Mouse (Mus musculus) cerebellum, postnatal 10 days (tissue): ENCODE measurements around the gene Gm49416.
"Not testable (repeated sequence)": the region's sequence is repeated elsewhere in the genome, so short reads cannot be mapped to it uniquely, and the experiment has no call there.

Experiments
- DNase-seq, 2 experiments: peaks; one replicate each; pipeline ENCODE4 v3.0.0; 2021; ENCODE audit warnings: mixed read lengths in 2 of 2

Gm49416 gene

DNA sequence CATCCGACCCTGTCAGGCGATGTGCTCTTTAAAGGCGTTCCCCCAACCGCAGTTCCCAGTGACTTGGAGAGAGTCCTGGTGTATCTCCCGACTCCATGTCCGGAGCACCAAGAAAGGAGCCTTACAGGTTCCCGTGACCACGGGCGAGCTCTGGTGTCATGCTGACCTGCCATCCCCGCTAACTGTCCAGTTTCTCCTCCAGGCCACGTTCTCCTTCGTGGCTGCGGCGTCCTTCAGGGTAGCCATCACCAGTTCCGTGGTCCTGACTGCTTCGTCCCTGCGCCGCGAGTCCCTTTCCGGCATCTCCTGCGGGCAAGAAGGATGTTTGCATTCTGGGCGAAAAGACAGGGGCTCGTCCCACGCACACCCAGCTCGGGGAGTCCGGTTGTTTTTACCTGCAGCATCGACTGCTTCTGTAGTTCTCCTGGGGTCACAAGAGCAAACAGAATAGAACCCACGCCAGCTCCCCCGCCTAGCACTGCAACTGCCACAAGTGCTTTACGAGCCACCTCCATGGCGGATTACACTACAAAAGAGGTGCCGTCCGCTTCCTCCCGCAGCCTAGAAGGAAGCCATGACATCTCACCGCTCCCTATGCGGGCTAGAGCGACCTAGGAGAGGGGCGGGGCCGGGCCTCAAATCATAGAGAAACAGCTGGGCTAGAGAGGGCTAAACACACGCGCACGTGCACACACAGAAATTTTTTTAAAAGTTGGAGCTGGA, 8.3 kb upstream of the Gm49416 start, which contains the start of gene Uqcc3:
Gene Uqcc3, minus strand, starts transcription at position 613 of the 723 bp plus-strand sequence.
- peak; percentile 93 for DNase-seq

DNA sequence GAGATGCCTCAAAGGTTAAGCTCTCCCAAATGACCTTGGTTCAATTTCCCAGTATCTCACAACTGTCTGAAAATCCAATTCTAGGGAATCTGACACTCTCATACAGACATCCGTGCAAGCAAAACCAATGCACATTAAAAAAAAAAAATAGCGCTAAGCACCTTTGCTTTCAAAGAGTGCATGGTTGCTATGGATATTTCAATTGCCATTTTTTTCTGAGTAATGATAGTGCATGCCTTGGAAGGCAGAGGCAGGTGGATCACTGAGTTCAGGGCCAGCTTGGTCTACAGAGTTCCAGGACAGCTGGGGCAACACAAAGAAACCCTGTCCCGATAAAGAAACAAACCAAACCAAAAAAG, 7.7 kb upstream of the Gm49416 start:
- no peak for DNase-seq

DNA sequence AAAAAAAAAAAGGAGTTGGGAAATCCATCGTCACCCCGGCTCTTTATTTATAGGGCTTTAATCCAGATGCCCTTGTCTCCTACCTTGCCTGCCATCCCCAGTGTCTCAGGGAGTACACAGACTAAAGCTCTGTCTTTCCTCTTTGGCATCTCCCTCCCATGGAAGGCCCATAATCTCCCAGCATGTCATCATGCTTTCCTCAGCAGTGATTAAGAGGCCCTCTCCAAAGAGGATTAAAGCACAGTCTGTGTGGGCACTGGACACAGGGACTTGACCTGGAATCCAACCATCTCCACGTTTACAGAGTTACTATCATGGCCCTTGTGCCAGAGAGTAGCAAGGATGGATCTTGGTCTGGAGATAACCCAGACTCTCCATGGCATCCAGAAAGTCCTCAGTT, 5.1 kb upstream of the Gm49416 start, which contains the start of the genes Lbhd1 and Gm49403:
Gene Lbhd1, plus strand, starts transcription at position 117 of the 400 bp plus-strand sequence.
Gene Gm49403, plus strand, starts transcription at position 315 of the 400 bp plus-strand sequence.
- DNase-seq, result no peak

DNA sequence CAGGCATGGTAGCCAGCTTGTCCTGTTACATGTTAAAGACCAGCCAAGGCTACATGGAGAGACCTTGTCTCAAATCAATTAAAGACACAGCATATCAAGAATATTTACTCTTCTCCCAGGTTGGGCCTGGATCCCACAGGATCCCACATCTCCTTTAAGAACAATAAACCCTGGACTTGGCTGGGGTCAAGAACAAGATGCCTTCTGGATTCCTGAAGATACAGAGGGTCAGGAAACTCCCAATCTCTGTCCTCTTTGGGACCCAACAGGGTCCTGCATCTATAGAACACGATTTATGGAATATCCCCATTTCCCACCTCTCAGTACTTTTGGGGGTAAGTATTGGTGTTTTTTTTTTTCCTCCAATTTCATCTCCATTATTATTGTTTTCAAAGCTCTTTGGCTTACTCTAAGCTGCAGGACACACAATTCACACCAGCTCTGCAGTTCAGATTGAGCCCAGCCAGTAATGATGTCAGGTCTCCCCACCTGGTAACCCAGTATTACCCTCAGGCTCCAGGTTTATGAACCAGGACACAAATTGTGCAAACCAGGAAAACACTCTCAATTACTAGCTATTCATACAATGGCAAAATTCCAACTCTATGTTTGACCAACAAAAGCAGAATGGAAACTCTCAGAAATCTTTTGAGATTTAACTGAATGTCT, 1.7 kb upstream of the Gm49416 start:
- DNase-seq, result no peak

DNA sequence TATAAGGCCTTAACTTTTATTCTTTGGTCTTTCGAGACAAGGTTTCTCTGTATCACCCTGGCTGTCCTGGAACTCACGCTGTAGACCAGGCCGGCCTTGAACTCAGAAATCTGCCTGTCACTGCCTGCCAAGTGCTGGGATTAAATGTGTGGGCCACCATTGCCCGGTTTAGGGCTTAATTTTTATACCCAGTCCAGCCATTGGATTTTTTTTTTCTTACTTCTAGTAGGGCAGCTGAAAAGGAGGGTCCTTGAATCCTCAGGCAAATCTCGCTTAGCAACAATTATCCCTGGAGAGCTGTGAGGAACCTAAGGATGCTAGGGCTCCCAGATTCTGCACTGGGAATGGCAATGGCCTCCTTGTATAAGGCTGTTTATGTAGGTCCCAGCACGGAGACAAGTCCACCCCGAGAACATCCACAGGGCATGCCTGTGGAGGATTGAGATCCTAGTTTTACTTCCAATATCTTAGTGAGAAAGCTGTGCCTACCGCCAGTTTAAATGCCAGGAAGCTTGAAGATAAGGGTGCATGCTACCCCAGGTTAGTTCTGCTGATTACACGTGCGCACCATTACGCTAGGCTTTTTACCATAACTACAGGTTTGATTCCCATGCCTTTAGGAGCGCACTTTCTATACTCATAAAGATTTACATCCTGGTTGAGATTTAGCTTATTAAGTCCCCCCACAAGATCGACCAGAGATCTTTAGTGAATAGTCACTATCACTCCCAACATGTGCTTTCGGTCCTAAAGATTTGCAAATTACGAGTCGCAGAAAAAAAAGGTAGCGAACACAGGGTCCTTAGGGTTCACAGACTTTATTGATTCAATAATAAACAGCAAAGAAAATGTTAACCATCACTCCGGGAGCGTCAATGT, 902 bp upstream of the Gm49416 start:
- DNase-seq, result no peak

GRCm38 (mm10) chr19:8892829-8893766, 4.4 kb downstream of the Gm49416 start, which contains the start of gene Ints5:
Gene Ints5, plus strand, starts transcription at chr19:8893005.
- peak; percentile 89 to 92 for DNase-seq

GRCm38 (mm10) chr19:8895397-8895960, 6.8 kb downstream of the Gm49416 start:
- DNase-seq, result peak; percentile 24 to 25

DNA sequence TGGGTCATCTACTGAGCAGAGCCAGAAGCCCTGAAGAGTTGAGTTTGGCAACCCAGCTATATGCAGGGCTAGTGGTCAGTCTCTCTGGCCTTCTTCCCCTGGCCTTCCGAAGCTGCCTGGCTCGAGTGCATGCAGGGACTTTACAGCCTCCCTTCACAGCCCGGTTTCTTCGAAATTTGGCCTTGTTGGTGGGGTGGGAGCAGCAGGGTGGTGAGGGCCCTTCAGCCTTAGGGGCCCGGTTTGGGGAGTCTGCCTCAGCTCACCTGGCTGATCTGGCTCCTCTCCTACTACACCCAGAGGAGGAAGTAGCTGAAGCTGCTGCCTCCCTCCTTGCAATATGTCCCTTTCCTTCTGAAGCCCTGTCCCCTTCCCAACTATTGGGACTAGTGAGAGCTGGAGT, 7.5 kb downstream of the Gm49416 start:
- not testable (repeated sequence) for DNase-seq

DNA sequence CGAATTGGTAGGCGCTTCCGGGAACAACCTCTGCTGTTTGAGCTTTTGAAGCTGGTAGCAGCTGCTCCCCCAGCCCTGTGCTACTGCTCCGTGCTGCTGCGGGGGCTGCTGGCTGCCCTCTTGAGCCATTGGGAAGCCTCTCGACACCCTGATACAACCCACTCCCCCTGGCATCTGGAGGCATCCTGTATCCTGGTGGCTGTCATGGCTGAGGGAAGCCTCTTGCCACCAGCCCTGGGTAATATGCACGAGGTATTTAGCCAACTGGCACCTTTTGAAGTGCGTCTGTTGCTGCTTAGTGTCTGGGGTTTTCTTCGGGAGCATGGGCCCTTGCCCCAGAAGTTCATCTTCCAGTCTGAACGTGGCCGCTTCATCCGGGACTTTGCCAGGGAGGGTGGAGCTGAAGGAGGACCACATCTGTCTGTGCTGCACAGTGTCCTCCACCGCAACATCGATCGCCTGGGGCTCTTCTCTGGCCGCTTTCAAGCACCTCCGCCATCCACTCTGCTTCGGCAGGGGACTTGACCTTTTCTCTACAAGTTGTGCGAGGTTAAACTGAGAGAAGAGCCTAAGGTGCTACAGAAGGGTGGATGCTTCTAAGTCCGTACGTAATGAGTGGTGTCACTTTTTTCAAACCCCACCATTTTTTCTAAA, 8.6 kb downstream of the Gm49416 start:
- peak; percentile 69 for DNase-seq

- DNase-seq, result peak; percentile 95 to 97
These were observed 9.3 kb downstream of the Gm49416 start, which contains the start of gene Ganab for GRCm38 (mm10) chr19:8897865-8898495. Gene Ganab, plus strand, starts transcription at chr19:8898071.

- DNase-seq, result no peak
These were observed 9.8 kb downstream of the Gm49416 start for GRCm38 (mm10) chr19:8898576-8898975.

DNA sequence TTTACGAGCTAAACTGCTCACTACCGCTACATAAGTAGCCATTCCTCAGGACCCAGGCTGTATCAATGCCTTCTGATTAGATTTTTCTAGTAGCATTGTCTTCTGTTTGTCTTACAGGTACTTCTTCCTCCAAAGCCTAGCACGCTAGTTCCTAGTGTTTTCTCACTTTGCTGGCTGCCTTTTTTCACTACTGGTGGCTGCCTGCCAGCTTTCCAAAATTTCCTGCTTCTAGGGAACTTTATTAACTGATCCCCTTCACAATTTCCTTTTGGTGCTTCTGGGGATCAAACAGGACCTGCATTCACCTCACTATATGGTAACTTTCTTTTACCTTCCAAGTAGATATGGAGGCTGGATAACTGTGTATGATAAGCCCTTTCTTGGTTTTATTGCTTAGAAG, 10.4 kb downstream of the Gm49416 start:
- DNase-seq, result no peak

DNA sequence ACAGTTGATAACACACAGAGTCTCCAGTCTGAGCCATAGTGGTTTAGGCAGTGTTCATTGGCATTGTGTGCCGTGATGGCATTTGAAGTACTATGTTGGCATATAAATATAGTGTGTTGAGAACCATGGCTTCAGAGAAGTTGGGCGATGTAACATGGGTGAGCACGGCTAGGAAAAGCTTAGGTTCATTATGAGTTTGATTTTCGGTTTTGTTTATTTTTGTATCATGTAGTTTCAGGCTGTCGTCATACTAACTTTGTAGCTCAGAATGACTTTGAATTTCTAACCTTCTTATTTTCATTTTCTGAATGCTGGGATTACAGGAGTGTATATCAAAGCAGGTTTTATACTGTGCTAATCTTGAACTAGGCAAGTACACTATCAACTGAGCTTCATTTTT, 14.7 kb downstream of the Gm49416 start:
- no peak for DNase-seq

DNA sequence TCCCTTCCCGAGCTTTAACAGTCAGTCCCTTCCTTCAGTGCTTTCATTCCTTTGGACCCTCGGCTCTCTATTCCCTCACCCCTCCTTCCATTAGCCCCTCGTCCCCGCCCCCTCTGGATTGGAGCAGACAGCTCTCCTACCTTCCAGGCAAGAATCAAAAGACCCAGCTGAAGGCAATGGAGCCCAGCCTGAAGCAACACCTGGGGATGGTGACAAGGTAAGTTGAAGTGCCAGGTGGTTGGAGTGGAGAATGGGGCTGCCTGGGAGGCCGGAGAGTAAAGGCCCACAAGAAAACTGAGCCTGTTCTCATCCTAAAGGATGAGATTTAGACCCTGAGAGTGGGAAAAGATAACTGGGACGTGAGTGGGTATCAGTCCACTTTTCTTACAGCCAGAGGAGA, 19.8 kb downstream of the Gm49416 start:
- DNase-seq, result no peak

- no peak for DNase-seq
These were observed 23.1 kb downstream of the Gm49416 start for GRCm38 (mm10) chr19:8911810-8912209.

- no peak for DNase-seq
These were observed 25.5 kb downstream of the Gm49416 start for GRCm38 (mm10) chr19:8914212-8914611.

DNA sequence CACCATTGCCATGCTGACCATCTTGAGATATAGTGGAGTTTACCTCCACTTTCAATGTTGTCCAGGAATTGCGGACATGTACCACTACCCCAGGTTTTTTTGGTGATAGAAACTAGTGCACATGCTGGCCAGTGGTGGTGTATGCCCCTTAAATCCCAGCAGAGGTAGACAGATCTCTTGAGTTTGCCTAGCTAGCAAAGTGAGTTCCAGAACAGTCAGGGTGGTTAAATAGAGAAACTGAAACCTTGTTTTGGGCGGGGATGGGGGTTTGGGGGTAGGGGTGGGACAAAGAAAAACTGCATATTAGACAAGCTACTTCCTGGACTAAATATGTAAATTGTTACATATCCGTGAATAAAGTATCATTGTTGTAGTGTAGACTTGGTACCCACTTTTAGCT, 30.3 kb downstream of the Gm49416 start:
- DNase-seq, result no peak

- DNase-seq, result no peak
These were observed 31.0 kb downstream of the Gm49416 start for GRCm38 (mm10) chr19:8919684-8920072.

- peak; percentile 96 to 97 for DNase-seq
These were observed 31.5 kb downstream of the Gm49416 start, which contains the start of gene B3gat3 for GRCm38 (mm10) chr19:8920073-8920736. Gene B3gat3, plus strand, starts transcription at chr19:8920374.

- DNase-seq, result peak in 1 of 2 experiments; percentile 31
These were observed 32.1 kb downstream of the Gm49416 start for GRCm38 (mm10) chr19:8920836-8921291.
